Mouse (Mus musculus) C2C12 (cell line): ENCODE measurements around the gene Tmem39a.
A peak's percentile ranks its signal among the peaks of the same experiment; 100 is the strongest.

ENCODE experiments used
- CEBPB ChIP-seq: IDR thresholded peaks from one replicate; pipeline ENCODE4 v1.6.1; 2011; ENCODE audit warnings: low read depth, mild to moderate bottlenecking, control low read depth, moderate library complexity
- CTCF ChIP-seq: IDR thresholded peaks from one replicate; pipeline ENCODE4 v1.5.1; 2011; ENCODE audit not compliant: control insufficient read depth, insufficient read depth, insufficient read length
- USF1 ChIP-seq: IDR thresholded peaks from one replicate; pipeline ENCODE4 v1.6.1; 2011; ENCODE audit warnings: low read depth, mild to moderate bottlenecking, control low read depth, moderate library complexity

- no peak for TF ChIP-seq USF1
- no peak for TF ChIP-seq CEBPB
- peak; percentile 53 for TF ChIP-seq CTCF
Observed at GRCm38 (mm10) chr16:38536544-38537146, 21.9 kb upstream of the Tmem39a start.
